Mouse (Mus musculus): Measurements from ENCODE around the gene Rce1. TPM values are rescaled to one million over a fixed set of nuclear protein-coding genes. Genes with fewer than 3 reads are reported as not detected.

Rce1 gene
- 90.2 and 145 TPM in 2 replicates for polyA plus RNA-seq (2012; rRNA removed)
- 61.5 and 66.1 TPM in 2 replicates for polyA plus RNA-seq (2014; fragmentation: Nextera tagmentation; extraction: Ambion mirVana)

DNA sequence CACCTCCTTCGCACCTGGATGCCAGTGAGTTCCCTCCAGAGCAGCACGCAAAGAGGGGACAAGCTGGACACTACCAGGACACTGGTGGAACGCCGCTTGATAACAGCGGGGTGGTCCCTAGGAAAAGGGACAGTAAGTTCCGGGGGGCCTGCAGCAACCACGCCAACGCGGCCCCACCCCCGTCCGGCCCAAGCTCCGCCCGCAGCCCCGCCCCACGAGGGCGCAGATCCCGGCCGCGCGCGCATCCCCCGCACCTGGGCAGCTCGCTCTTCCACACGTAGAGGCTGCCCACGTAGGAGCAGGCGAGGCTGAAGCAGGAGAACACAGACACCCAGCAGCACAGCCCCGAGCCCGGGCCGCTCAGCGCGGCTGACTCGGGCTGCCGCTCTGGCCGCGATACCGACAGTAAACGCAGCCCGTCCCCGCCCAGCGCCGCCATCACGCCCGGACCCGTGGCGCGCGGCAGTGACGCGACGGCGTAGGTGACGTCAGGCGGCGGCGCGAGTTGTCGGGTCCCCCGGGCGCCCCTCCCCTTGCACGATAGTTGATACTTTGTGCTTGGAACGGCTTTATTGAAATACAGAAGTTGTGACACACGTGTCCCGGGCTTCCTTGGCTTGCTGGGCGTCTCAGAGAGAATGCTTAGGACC is at the start of gene Rce1:
Rce1 (minus strand) TSS at position 463 of the 650 bp plus-strand sequence.
- Histone ChIP-seq H3K36me3 (ENCODE audit: control insufficient read depth, insufficient read depth, low read length) (peaks cover 36% of the 10 kb centered on the region), H3K27me3 (ENCODE audit: control insufficient read depth, insufficient read depth, low read length) (no peaks in the 10 kb centered on the region), H3K4me2 (replicated peaks; ENCODE audit: low read depth, low read length, severe bottlenecking) (peak within 1 kb of the TSS; percentile 78), H3K4me1 (ENCODE audit: control insufficient read depth, insufficient read depth, low read length) (peaks cover 19% of the 10 kb centered on the region), H3K4me3 (replicated peaks; ENCODE audit: low read length) (peak within 1 kb of the TSS; percentile 90), H3K27ac (replicated peaks; ENCODE audit: low read depth, low read length) (peak within 1 kb of the TSS; percentile 91), H3K9ac (ENCODE audit: low read depth, low read length, severe bottlenecking) (peak within 1 kb of the TSS; percentile 92), H3K9me3 (ENCODE audit: control insufficient read depth, low read length) (no peaks in the 10 kb centered on the region)
- DNase-seq (ENCODE audit: low spot score) (peak; percentile 92), ATAC-seq (ENCODE audit: low FRiP score, low read depth) (peak; percentile 95)
- WGBS: 2% methylated on average over 47 of the region's 64 CpGs
- peak; percentile 75; the same call in 1 of the 2 replicates for TF ChIP-seq POLR2A (IDR thresholded peaks at IDR 0.05; ENCODE audit: borderline replicate concordance, extremely low read depth, insufficient read depth, insufficient read length)

DNA sequence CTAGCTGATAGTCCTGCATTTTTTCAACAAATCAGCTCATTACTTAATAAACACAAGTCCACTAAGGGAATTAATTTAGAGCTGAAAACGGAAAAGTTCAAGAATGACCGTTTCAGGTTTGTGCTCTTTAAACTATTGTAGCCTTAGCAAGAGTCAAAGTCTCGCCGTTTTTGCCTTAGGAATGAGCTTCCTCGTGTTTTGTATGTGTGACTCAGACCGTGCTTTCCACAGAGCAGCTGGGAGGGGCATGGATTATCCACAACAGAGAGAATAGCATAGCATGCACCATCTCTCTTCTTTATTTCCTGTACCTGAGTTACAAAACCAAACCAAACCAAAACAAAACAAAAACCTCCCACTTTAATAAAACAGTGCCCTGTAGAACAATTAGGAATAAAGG is 47.0 kb upstream of the Rce1 start:
- no peak for TF ChIP-seq POLR2A (IDR thresholded peaks at IDR 0.05; ENCODE audit: borderline replicate concordance, extremely low read depth, insufficient read depth, insufficient read length)
- ATAC-seq (ENCODE audit: low FRiP score, low read depth): no peak
- Histone ChIP-seq H3K9ac (ENCODE audit: low read depth, low read length, severe bottlenecking) (no peak overlapping the region), H3K4me2 (replicated peaks; ENCODE audit: low read depth, low read length, severe bottlenecking) (no peak overlapping the region), H3K27ac (replicated peaks; ENCODE audit: low read depth, low read length) (no peak overlapping the region), H3K9me3 (ENCODE audit: control insufficient read depth, low read length) (no peaks in the 10 kb centered on the region), H3K4me3 (replicated peaks; ENCODE audit: low read length) (no peak overlapping the region), H3K36me3 (ENCODE audit: control insufficient read depth, insufficient read depth, low read length) (no peaks in the 10 kb centered on the region), H3K27me3 (ENCODE audit: control insufficient read depth, insufficient read depth, low read length) (no peaks in the 10 kb centered on the region), H3K4me1 (ENCODE audit: control insufficient read depth, insufficient read depth, low read length) (no peaks in the 10 kb centered on the region)
- WGBS: 70% methylated on average over 6 of the region's 6 CpGs
- DNase-seq (ENCODE audit: low spot score): no peak

DNA sequence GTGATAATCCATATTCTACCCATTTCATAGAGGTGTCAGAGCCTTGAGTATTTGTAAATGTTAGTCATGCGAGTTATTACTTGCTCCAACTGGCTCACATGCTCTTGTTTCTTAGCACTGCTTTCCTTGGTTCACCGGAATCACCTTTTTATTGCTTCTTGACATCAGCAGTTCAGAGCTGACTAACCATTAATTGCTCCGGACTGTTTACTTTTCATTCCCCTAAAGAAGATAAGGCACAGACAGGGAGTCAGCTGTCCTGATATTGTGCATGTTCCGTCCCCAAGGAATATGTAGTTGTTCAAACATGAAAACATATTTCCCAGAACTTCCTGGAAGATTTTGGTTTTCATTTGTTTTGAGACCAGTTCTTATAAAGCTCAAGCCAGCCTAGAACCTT is 45.3 kb upstream of the Rce1 start:
- Histone ChIP-seq H3K27ac (replicated peaks; ENCODE audit: low read depth, low read length) (no peak overlapping the region), H3K36me3 (ENCODE audit: control insufficient read depth, insufficient read depth, low read length) (no peaks in the 10 kb centered on the region), H3K27me3 (ENCODE audit: control insufficient read depth, insufficient read depth, low read length) (no peaks in the 10 kb centered on the region), H3K9ac (ENCODE audit: low read depth, low read length, severe bottlenecking) (no peak overlapping the region), H3K4me1 (ENCODE audit: control insufficient read depth, insufficient read depth, low read length) (no peaks in the 10 kb centered on the region), H3K9me3 (ENCODE audit: control insufficient read depth, low read length) (no peaks in the 10 kb centered on the region), H3K4me3 (replicated peaks; ENCODE audit: low read length) (no peak overlapping the region), H3K4me2 (replicated peaks; ENCODE audit: low read depth, low read length, severe bottlenecking) (no peak overlapping the region)
- ATAC-seq (ENCODE audit: low FRiP score, low read depth) (no peak), DNase-seq (ENCODE audit: low spot score) (no peak)
- 62% methylated on average over 4 of the region's 4 CpGs for WGBS
- no peak for TF ChIP-seq POLR2A (IDR thresholded peaks at IDR 0.05; ENCODE audit: borderline replicate concordance, extremely low read depth, insufficient read depth, insufficient read length)

DNA sequence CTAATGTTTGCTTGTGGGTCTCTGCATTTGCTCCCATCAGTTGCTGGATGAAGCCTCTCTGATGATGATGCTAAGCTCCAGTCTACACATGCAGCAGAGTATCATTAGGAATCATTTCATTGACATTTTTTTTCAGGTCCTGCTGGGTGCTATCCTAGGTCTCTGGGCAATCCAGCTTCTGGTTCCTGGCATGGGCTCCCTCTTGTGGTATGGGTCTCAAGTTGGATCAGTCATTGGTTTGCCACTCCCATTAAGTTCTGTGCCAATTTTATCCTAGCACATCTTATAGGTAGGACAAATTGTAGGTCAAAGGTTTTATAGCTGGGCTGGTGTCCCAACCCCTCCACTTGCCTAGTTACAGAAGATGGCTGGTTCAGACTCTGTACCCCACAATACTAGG is 41.4 kb upstream of the Rce1 start:
- Histone ChIP-seq H3K36me3 (ENCODE audit: control insufficient read depth, insufficient read depth, low read length) (no peaks in the 10 kb centered on the region), H3K4me3 (replicated peaks; ENCODE audit: low read length) (no peak overlapping the region), H3K27ac (replicated peaks; ENCODE audit: low read depth, low read length) (no peak overlapping the region), H3K4me2 (replicated peaks; ENCODE audit: low read depth, low read length, severe bottlenecking) (no peak overlapping the region), H3K4me1 (ENCODE audit: control insufficient read depth, insufficient read depth, low read length) (no peaks in the 10 kb centered on the region), H3K27me3 (ENCODE audit: control insufficient read depth, insufficient read depth, low read length) (no peaks in the 10 kb centered on the region), H3K9ac (ENCODE audit: low read depth, low read length, severe bottlenecking) (no peak overlapping the region), H3K9me3 (ENCODE audit: control insufficient read depth, low read length) (no peaks in the 10 kb centered on the region)
- no peak for TF ChIP-seq POLR2A (IDR thresholded peaks at IDR 0.05; ENCODE audit: borderline replicate concordance, extremely low read depth, insufficient read depth, insufficient read length)
- ATAC-seq (ENCODE audit: low FRiP score, low read depth) (no peak), DNase-seq (ENCODE audit: low spot score) (no peak)

GRCm38 (mm10) chr19:4658156-4658555 is 32.7 kb upstream of the Rce1 start:
- Histone ChIP-seq H3K9ac (ENCODE audit: low read depth, low read length, severe bottlenecking) (no peak overlapping the region), H3K4me1 (ENCODE audit: control insufficient read depth, insufficient read depth, low read length) (no peaks in the 10 kb centered on the region), H3K9me3 (ENCODE audit: control insufficient read depth, low read length) (no peaks in the 10 kb centered on the region), H3K36me3 (ENCODE audit: control insufficient read depth, insufficient read depth, low read length) (no peaks in the 10 kb centered on the region), H3K4me2 (replicated peaks; ENCODE audit: low read depth, low read length, severe bottlenecking) (no peak overlapping the region), H3K27me3 (ENCODE audit: control insufficient read depth, insufficient read depth, low read length) (no peaks in the 10 kb centered on the region), H3K4me3 (replicated peaks; ENCODE audit: low read length) (no peak overlapping the region), H3K27ac (replicated peaks; ENCODE audit: low read depth, low read length) (no peak overlapping the region)
- ATAC-seq (ENCODE audit: low FRiP score, low read depth) (no peak), DNase-seq (ENCODE audit: low spot score) (no peak)
- TF ChIP-seq POLR2A (IDR thresholded peaks at IDR 0.05; ENCODE audit: borderline replicate concordance, extremely low read depth, insufficient read depth, insufficient read length): no peak
- 89% methylated on average over 5 of the region's 5 CpGs for WGBS
